Mouse (Mus musculus) ovary, postnatal 14 days (tissue): ENCODE data around the gene Eif4g2.

Experiments
- DNase-seq: peaks from one replicate; pipeline ENCODE4 v3.0.0; 2022; ENCODE audit warnings: low spot score

Eif4g2 gene

GRCm38 (mm10) chr7:111069439-111070166, 13.2 kb downstream of the Eif4g2 start:
- DNase-seq, result no peak

DNA sequence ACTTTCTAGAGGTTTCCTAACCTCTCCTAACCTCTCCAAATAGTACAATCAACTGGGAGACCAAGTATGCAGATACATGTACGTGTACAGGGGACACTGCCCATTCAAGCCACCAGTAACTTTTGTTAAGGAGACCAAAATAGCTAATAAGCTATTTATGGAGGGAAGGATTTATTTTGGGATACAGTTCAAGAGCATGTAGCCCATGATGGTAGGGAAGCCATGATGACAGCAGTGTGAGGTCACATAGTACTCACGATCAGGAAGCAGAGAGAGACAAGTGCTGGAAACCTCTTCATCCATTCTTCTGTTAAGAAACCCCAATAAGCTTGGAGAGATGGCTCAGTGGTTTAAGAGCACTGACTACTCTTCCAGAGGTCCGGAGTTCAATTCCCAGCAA, 14.6 kb downstream of the Eif4g2 start:
- DNase-seq, result no peak

DNA sequence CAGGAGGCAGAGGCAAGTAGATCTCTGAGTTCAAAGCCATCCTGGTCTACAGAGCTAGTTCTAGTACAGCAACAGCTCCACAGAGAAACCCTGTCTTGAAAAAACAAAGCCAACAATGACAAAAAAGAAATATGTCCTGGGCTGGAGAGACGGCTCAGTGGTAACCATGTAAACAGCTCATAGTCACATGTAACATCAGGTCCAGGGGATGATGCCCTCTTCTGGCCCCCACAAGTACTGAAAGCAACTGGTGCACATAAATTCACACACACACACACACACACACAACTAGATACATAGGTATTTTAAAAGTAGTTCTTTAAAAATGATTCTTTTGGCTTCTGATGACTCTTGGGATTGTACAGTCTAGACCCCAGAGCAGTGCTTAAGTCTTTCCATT, 19.9 kb downstream of the Eif4g2 start:
- DNase-seq, result no peak

DNA sequence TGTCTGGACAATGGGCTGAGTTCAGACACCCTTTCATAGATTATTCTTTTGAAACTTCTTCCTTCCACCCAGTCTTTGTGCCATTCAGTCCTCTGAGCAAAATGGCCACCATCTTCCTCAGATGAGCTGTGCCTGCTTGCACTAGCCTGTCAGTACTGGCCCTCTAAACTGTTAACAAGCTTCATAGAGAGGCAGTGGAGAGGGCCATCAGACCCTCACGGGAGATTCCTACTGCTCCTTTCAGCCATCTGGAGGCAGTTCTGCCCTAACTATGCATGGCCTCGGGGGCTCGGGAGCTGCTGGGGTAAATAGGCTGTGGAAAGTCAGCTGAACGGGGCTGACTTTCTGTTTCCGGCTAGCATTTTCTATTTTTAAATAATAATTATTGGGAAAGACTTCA, 23.3 kb downstream of the Eif4g2 start:
- DNase-seq, result no peak

GRCm38 (mm10) chr7:111055984-111056657, 26.7 kb downstream of the Eif4g2 start:
- DNase-seq, result no peak

- no peak for DNase-seq
These were observed 27.6 kb downstream of the Eif4g2 start for GRCm38 (mm10) chr7:111055221-111055620.

DNA sequence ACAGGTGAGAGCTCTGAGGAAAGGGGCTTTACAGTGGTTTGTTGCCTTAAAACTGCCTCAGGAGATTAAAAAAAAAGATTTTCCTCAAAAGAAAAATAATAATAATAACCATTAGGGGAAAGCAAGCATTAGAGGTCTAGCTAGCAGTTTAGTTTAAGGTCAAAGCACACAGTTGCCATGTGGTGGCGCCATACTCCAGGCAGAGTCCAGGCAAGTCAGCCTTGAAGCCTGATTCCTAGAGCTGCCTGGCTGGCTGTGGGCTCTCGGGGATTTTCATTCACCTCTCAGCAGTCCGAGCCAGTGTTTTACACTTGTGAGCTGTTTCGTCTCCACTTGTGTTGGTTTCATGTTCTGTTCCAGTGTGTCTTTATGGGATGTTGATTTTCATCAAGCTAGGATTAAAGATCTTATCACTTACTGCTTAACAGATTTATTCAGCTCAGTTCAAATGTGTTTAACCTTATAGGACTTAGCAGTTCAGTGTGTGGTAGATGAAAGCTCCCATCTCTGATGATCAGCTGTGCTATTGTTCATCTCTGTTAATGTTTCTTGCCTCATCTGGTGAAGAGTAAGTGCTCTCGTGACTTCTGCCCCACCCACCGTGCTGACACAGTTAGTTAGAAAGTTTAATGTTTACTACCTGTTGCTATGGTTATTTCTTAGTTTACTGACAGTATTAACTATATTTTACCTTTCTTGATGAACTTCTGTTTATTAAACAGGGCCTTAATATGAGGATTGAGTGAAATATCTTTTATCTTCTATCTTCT, 33.0 kb downstream of the Eif4g2 start:
- peak; percentile 45 for DNase-seq

GRCm38 (mm10) chr7:111048920-111049319, 33.9 kb downstream of the Eif4g2 start:
- DNase-seq, result no peak

GRCm38 (mm10) chr7:111029046-111029553, 53.7 kb downstream of the Eif4g2 start:
- DNase-seq, result no peak

DNA sequence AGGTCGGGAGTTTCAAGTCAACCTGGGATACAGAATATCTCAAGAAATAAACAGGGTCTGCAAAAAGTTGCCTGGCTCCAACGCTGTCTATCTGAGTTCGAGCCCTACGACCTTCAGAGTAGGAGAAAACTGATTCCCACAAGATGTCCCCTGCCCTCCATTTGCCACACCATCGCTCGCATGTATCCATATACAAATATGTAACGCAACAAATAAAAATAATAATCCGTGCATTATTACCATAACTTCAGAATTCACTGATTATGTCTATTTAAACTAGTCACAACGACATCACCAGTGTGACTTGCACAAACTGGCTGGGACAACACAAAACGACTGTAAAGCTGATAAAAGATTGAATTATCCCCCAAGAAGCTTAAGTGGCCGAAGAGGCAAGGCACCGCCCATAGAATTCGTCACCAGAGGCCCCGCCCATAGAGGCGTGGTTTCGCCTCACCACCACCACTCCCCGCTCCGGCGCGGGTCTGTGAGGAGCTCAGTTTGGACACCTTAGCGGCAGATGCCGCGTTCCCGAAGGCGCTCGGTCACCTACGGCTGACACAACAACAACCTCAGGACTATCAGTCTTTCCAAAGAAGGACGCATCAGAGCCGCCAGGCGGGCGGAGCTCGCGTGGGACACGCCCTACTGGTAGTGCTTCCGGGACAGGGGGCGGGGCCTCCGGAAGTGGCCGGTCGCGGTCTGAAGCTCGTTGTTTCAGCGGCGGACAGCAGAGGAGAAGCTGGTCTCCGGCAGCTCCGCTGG, 54.4 kb downstream of the Eif4g2 start, which contains the start of gene Ctr9:
TSS of gene Ctr9 (plus strand) at position 671 of the 765 bp plus-strand sequence.
- DNase-seq, result peak; percentile 91

- no peak for DNase-seq
These were observed 57.9 kb downstream of the Eif4g2 start for GRCm38 (mm10) chr7:111024912-111025311.

GRCm38 (mm10) chr7:111024068-111024594, 58.7 kb downstream of the Eif4g2 start:
- no peak for DNase-seq

GRCm38 (mm10) chr7:111020814-111021213, 62.0 kb downstream of the Eif4g2 start:
- DNase-seq, result no peak
